Mouse (Mus musculus) naive thymus-derived CD4-positive, alpha-beta T cell, adult 2 months (primary cell): ENCODE data around the gene Xylt1.

Source experiments
- DNase-seq: peaks from one replicate; pipeline ENCODE4 v3.0.0-alpha.2; 2011; ENCODE audit warnings: low read depth

Xylt1 gene

GRCm38 (mm10) chr7:117380418-117381187, at the start of gene Xylt1:
Gene Xylt1 (plus strand): TSS chr7:117380979.
- peak; percentile 89 for DNase-seq

- no peak for DNase-seq
Measured at GRCm38 (mm10) chr7:117333936-117334335, 46.8 kb upstream of the Xylt1 start.

- DNase-seq = no peak
Measured at GRCm38 (mm10) chr7:117356316-117356715, 24.5 kb upstream of the Xylt1 start.

- no peak for DNase-seq
Measured at GRCm38 (mm10) chr7:117357425-117358194, 23.2 kb upstream of the Xylt1 start.

GRCm38 (mm10) chr7:117361281-117361680, 19.5 kb upstream of the Xylt1 start:
- DNase-seq = no peak

GRCm38 (mm10) chr7:117362493-117362892, 18.3 kb upstream of the Xylt1 start:
- peak; percentile 32 for DNase-seq

- DNase-seq = no peak
Measured at GRCm38 (mm10) chr7:117368647-117369289, 12.0 kb upstream of the Xylt1 start.

- no peak for DNase-seq
Measured at GRCm38 (mm10) chr7:117369290-117369941, 11.4 kb upstream of the Xylt1 start.

- peak; percentile 83 for DNase-seq
Measured at GRCm38 (mm10) chr7:117375886-117376309, 4.9 kb upstream of the Xylt1 start.

GRCm38 (mm10) chr7:117377138-117377537, 3.6 kb upstream of the Xylt1 start:
- DNase-seq = no peak

- DNase-seq = no peak
Measured at GRCm38 (mm10) chr7:117380036-117380417, 752 bp upstream of the Xylt1 start.

- peak; percentile 56 for DNase-seq
Measured at GRCm38 (mm10) chr7:117381188-117381981, 606 bp downstream of the Xylt1 start.

GRCm38 (mm10) chr7:117382006-117382405, 1.2 kb downstream of the Xylt1 start:
- DNase-seq = no peak

GRCm38 (mm10) chr7:117383147-117383940, 2.6 kb downstream of the Xylt1 start:
- peak; percentile 38 for DNase-seq

- DNase-seq = no peak
Measured at GRCm38 (mm10) chr7:117386376-117386775, 5.6 kb downstream of the Xylt1 start.

GRCm38 (mm10) chr7:117388284-117388988, 7.7 kb downstream of the Xylt1 start:
- DNase-seq = no peak

GRCm38 (mm10) chr7:117389048-117389447, 8.3 kb downstream of the Xylt1 start:
- DNase-seq = no peak

- no peak for DNase-seq
Measured at GRCm38 (mm10) chr7:117392863-117393569, 12.2 kb downstream of the Xylt1 start.

GRCm38 (mm10) chr7:117393976-117394375, 13.2 kb downstream of the Xylt1 start:
- DNase-seq = peak; percentile 56
